Mouse (Mus musculus): ENCODE results near the gene Pkp3. TPM values are rescaled to one million over a fixed set of nuclear protein-coding genes. Genes with fewer than 3 reads are reported as not detected.

Pkp3 gene
- polyA plus RNA-seq, 1 experiment, result 0.88 TPM

DNA sequence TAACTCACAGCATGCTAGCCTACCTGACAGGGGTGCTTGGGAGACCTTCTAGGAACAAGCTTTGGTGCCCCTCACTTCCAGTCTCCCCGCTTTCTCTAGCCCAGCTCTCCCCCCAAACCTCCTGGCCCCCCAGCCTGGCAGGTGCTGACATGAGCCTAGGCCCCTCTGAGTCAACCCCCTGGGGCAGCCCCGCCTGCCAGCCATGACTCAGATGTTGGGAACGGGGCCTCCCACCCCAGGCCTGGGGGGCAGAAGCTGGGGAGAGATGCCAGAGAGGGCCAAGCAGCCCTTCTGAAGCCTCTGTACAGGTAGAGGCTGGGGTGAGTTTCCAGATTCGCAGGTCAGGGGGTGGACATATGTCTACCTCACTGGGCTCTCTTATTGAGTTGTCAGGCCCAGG is 858 bp downstream of the Pkp3 start:
- Histone ChIP-seq H3K36me3 (ENCODE audit: control insufficient read depth, insufficient read depth) (no peaks in the 10 kb centered on the region), H3K27me3 (ENCODE audit: control insufficient read depth, insufficient read depth, insufficient read length) (no peaks in the 10 kb centered on the region), H3K79me3 (ENCODE audit: low read depth) (no peaks in the 10 kb centered on the region), H3ac (ENCODE audit: control insufficient read depth, insufficient read length, low read depth) (no peak overlapping the region), H3K79me2 (ENCODE audit: control insufficient read depth, insufficient read depth) (no peaks in the 10 kb centered on the region), H3K4me3 (ENCODE audit: insufficient read depth, poor library complexity, severe bottlenecking) (no peak overlapping the region)
- TF ChIP-seq CEBPB (IDR thresholded peaks at IDR 0.05; ENCODE audit: low read depth), result no peak
- TF ChIP-seq FOSL1 (IDR thresholded peaks at IDR 0.05; ENCODE audit: insufficient read depth, low read length, poor library complexity, severe bottlenecking), result no peak
- TF ChIP-seq USF1 (IDR thresholded peaks at IDR 0.05; ENCODE audit: low read depth), result no peak
- no peak for TF ChIP-seq MAX (IDR thresholded peaks at IDR 0.05)
- no peak for TF ChIP-seq MYOG (IDR thresholded peaks at IDR 0.05; ENCODE audit: control insufficient read depth, extremely low read depth, insufficient read length)
- no peak for TF ChIP-seq CTCF (IDR thresholded peaks at IDR 0.05; ENCODE audit: control insufficient read depth, insufficient read depth, insufficient read length)

DNA sequence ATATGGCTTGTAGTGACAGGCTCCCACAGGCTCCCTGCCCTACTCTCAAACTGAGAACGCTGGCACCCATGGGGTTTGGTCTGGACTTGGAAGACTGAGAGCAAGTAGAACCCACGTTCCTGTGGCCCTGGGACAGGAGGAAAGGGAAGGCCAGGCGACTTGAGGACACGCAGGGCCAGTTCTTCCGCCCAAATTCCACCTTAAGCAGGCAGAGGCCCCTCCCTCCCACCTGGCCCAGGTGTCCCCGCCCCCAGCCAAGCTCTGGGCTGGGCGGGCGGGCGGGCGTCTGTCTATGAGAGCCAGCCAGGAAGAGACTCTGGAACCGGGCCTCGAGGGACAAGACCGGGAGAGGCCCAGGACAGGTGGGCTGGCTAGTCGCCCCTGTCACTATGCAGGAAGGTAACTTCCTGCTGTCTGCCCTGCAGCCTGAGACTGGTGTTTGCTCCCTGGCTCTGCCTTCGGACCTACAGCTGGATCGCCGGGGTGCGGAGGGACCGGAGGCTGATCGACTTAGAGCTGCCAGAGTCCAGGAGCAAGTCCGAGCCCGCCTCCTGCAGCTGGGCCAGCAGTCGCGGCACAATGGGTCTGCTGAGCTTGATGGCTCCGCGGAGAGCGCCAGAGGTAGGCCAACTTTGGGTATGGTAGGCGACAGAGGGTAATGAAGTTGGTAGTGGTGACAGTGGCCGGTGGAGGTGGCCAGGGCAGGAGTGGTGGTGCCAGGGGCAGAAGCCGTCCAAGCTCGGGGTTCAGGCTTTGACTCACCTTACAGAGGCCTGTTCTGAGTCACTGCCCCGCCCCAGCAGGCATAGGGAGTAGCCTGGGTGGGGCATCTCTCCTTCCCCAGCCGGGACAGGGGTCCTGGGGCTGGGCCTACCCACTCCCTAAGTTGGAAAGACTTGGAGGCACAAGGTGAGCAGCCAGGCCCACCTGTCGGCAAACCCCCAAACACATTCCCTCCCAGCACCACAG is 1.7 kb downstream of the Pkp3 start:
- H3K36me3 ChIP-seq (ENCODE audit: control insufficient read depth, insufficient read depth), result no peaks in the 10 kb centered on the region
- TF ChIP-seq CTCF (IDR thresholded peaks at IDR 0.05; ENCODE audit: control insufficient read depth, insufficient read depth, insufficient read length), result no peak
- no peak for TF ChIP-seq FOSL1 (IDR thresholded peaks at IDR 0.05; ENCODE audit: insufficient read depth, low read length, poor library complexity, severe bottlenecking)
- no peak overlapping the region for H3ac ChIP-seq (ENCODE audit: control insufficient read depth, insufficient read length, low read depth)
- H3K27me3 ChIP-seq (ENCODE audit: control insufficient read depth, insufficient read depth, insufficient read length), result no peaks in the 10 kb centered on the region
- H3K79me2 ChIP-seq (ENCODE audit: control insufficient read depth, insufficient read depth), result no peaks in the 10 kb centered on the region
- H3K4me3 ChIP-seq (ENCODE audit: insufficient read depth, poor library complexity, severe bottlenecking), result no peak overlapping the region
- no peaks in the 10 kb centered on the region for H3K79me3 ChIP-seq (ENCODE audit: low read depth)

DNA sequence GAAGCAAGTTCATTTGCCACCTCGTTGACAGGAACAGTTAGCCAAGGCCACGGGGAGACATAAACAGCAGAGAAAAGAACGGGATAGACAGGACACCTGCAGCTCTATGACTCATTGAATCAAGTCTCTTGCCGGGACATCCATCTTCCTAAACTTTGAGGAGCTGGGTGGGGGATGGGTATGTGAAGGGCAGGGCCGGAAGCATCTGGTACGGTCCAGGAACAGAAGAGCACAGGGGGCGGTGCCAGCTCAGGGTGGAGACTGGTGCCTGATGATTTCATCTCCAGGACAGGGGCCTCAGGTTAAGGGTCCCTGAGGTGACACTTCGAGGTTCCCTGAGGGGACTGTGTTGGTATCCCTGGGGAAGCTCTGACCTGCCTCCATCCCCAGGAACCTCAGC is 9.9 kb downstream of the Pkp3 start:
- no peaks in the 10 kb centered on the region for H3K36me3 ChIP-seq (ENCODE audit: control insufficient read depth, insufficient read depth)
- H3ac ChIP-seq (ENCODE audit: control insufficient read depth, insufficient read length, low read depth), result no peak overlapping the region
- TF ChIP-seq MYOD1 (IDR thresholded peaks at IDR 0.05; ENCODE audit: control insufficient read depth, insufficient read length, low read depth), result no peak
- TF ChIP-seq CEBPB (IDR thresholded peaks at IDR 0.05; ENCODE audit: low read depth), result no peak
- no peak for TF ChIP-seq USF1 (IDR thresholded peaks at IDR 0.05; ENCODE audit: low read depth)
- no peak for TF ChIP-seq MYOG (IDR thresholded peaks at IDR 0.05; ENCODE audit: control insufficient read depth, extremely low read depth, insufficient read length)
- no peak for TF ChIP-seq CTCF (IDR thresholded peaks at IDR 0.05; ENCODE audit: control insufficient read depth, insufficient read depth, insufficient read length)
- no peak for TF ChIP-seq FOSL1 (IDR thresholded peaks at IDR 0.05; ENCODE audit: insufficient read depth, low read length, poor library complexity, severe bottlenecking)
- no peak for TF ChIP-seq MAX (IDR thresholded peaks at IDR 0.05)
- no peak overlapping the region for H3K4me3 ChIP-seq (ENCODE audit: insufficient read depth, poor library complexity, severe bottlenecking)
- no peaks in the 10 kb centered on the region for H3K79me2 ChIP-seq (ENCODE audit: control insufficient read depth, insufficient read depth)
- no peaks in the 10 kb centered on the region for H3K27me3 ChIP-seq (ENCODE audit: control insufficient read depth, insufficient read depth, insufficient read length)
- H3K79me3 ChIP-seq (ENCODE audit: low read depth), result no peaks in the 10 kb centered on the region

DNA sequence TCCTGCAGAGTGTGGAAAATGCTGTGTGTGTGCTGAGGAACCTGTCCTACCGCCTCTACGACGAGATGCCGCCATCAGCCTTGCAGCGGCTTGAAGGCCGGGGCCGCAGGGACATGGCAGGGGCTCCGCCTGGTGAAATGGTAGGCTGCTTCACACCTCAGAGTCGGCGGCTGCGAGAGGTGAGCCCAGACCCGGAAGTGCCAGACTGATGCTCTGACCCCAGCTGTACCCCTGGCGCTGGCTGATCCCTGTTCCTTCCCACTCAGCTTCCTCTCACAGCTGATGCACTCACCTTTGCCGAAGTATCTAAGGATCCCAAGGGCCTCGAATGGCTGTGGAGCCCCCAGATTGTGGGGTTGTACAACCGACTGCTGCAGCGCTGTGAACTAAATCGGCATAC is 10.5 kb downstream of the Pkp3 start:
- H3ac ChIP-seq (ENCODE audit: control insufficient read depth, insufficient read length, low read depth), result no peak overlapping the region
- TF ChIP-seq CTCF (IDR thresholded peaks at IDR 0.05; ENCODE audit: control insufficient read depth, insufficient read depth, insufficient read length) (no peak), MYOG (IDR thresholded peaks at IDR 0.05; ENCODE audit: control insufficient read depth, extremely low read depth, insufficient read length) (no peak), USF1 (IDR thresholded peaks at IDR 0.05; ENCODE audit: low read depth) (no peak), FOSL1 (IDR thresholded peaks at IDR 0.05; ENCODE audit: insufficient read depth, low read length, poor library complexity, severe bottlenecking) (no peak), CEBPB (IDR thresholded peaks at IDR 0.05; ENCODE audit: low read depth) (no peak), MAX (IDR thresholded peaks at IDR 0.05) (no peak), MYOD1 (IDR thresholded peaks at IDR 0.05; ENCODE audit: control insufficient read depth, insufficient read length, low read depth) (no peak)
- H3K79me3 ChIP-seq (ENCODE audit: low read depth), result no peaks in the 10 kb centered on the region
- H3K27me3 ChIP-seq (ENCODE audit: control insufficient read depth, insufficient read depth, insufficient read length), result no peaks in the 10 kb centered on the region
- no peak overlapping the region for H3K4me3 ChIP-seq (ENCODE audit: insufficient read depth, poor library complexity, severe bottlenecking)
- no peaks in the 10 kb centered on the region for H3K79me2 ChIP-seq (ENCODE audit: control insufficient read depth, insufficient read depth)
- no peaks in the 10 kb centered on the region for H3K36me3 ChIP-seq (ENCODE audit: control insufficient read depth, insufficient read depth)

DNA sequence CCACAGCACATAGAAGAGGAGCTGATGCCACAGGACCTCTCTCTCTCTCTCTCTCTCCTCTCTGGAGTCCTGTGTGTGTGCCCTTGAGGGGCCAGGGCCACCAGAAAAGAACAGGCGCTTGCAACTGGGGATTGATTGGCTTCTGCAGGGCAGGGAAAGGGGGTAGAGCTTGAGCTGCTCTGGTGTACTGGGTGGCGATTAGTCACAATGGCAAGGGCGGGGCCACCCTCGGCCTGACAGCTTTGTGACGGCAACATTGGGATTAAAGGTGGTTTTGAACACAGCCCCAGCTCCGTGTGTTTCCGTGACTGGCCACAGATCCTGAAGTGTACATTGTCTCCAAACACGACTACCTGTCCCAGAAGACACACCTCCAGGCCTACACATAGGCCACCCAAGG is 12.2 kb downstream of the Pkp3 start:
- H3K27me3 ChIP-seq (ENCODE audit: control insufficient read depth, insufficient read depth, insufficient read length), result no peaks in the 10 kb centered on the region
- TF ChIP-seq CEBPB (IDR thresholded peaks at IDR 0.05; ENCODE audit: low read depth) (no peak), MYOG (IDR thresholded peaks at IDR 0.05; ENCODE audit: control insufficient read depth, extremely low read depth, insufficient read length) (no peak), USF1 (IDR thresholded peaks at IDR 0.05; ENCODE audit: low read depth) (no peak), MAX (IDR thresholded peaks at IDR 0.05) (no peak), CTCF (IDR thresholded peaks at IDR 0.05; ENCODE audit: control insufficient read depth, insufficient read depth, insufficient read length) (no peak), FOSL1 (IDR thresholded peaks at IDR 0.05; ENCODE audit: insufficient read depth, low read length, poor library complexity, severe bottlenecking) (no peak)
- H3K4me3 ChIP-seq (ENCODE audit: insufficient read depth, poor library complexity, severe bottlenecking), result no peak overlapping the region

More for the DNA sequence above, 12.2 kb downstream of the Pkp3 start:
- H3K36me3 ChIP-seq (ENCODE audit: control insufficient read depth, insufficient read depth), result no peaks in the 10 kb centered on the region
- H3K79me3 ChIP-seq (ENCODE audit: low read depth), result no peaks in the 10 kb centered on the region
- no peaks in the 10 kb centered on the region for H3K79me2 ChIP-seq (ENCODE audit: control insufficient read depth, insufficient read depth)
- no peak overlapping the region for H3ac ChIP-seq (ENCODE audit: control insufficient read depth, insufficient read length, low read depth)
